Mouse (Mus musculus) forebrain, embryonic 12.5 days (tissue): Measurements from ENCODE around the gene Ccpg1. TPM values are rescaled to one million over a fixed set of nuclear protein-coding genes. Genes with fewer than 3 reads are reported as not detected.

ENCODE experiments used
- ATAC-seq: fragments of 200-750 bp; cut with Nextera tagmentation; 2 replicates; pipeline ENCODE4 v1.8.0; 2017; ENCODE audit warnings: moderate TSS enrichment; ENCODE audit not compliant: low FRiP score
- H3K27ac ChIP-seq: fragments of 300-500 bp; sonication (generic); 2 replicates; pipeline ENCODE4 v1.5.1; 2016; ENCODE audit warnings: mild to moderate bottlenecking
- H3K27me3 ChIP-seq: fragments of 300-500 bp; sonication (generic); 2 replicates; pipeline ENCODE4 v1.6.1; 2016; ENCODE audit warnings: mild to moderate bottlenecking
- H3K36me3 ChIP-seq: fragments of 300-500 bp; sonication (generic); replicated peaks from 2 replicates; pipeline ENCODE4 v1.6.1; 2016; ENCODE audit warnings: mild to moderate bottlenecking
- H3K4me1 ChIP-seq: fragments of 300-500 bp; sonication (generic); 2 replicates; pipeline ENCODE4 v1.6.1; 2016
- H3K4me2 ChIP-seq: fragments of 300-500 bp; sonication (generic); 2 replicates; pipeline ENCODE4 v1.6.1; 2016; ENCODE audit warnings: mild to moderate bottlenecking, moderate library complexity
- H3K4me3 ChIP-seq: fragments of 300-500 bp; sonication (generic); replicated peaks from 2 replicates; pipeline ENCODE4 v1.5.1; 2016; ENCODE audit warnings: mild to moderate bottlenecking
- H3K9ac ChIP-seq: fragments of 300-500 bp; sonication (generic); 2 replicates; pipeline ENCODE4 v1.6.1; 2016; ENCODE audit warnings: mild to moderate bottlenecking
- H3K9me3 ChIP-seq: fragments of 300-500 bp; sonication (generic); 2 replicates; pipeline ENCODE4 v1.6.1; 2016
- WGBS: fragments of 180-500 bp; shearing (Covaris S2); methylation state at CpG from one replicate; pipeline ENCODE4 v1.1.7; 2016; 5-methylcytosine and 5-hydroxymethylcytosine counted together
- polyA plus RNA-seq: library from polyadenylated mRNA; unstranded; fragments of >200 nt; fragmentation: Nextera tagmentation; extraction: Ambion mirVana; gene quantifications from 2 replicates; pipeline ENCODE4 v1.2.1, GENCODE M21; 2016

The Ccpg1 gene
- 26.0 and 28.9 TPM in 2 replicates for polyA plus RNA-seq

GRCm38 (mm10) chr9:72985250-72986220 is at the start of gene Ccpg1, which contains the start of gene Ccpg1os:
Gene Ccpg1 (plus strand): TSS chr9:72985429.
Gene Ccpg1os (minus strand): TSS chr9:72985382.
- under 1% methylated on average over 88 of the region's 88 CpGs for WGBS
- Histone ChIP-seq H3K4me2 (peak within 1 kb of the TSS; percentile 80), H3K27ac (peak within 1 kb of the TSS; percentile 84), H3K27me3 (no peaks in the 10 kb centered on the region), H3K4me3 (peak within 1 kb of the TSS; percentile 88), H3K4me1 (peaks cover 18% of the 10 kb centered on the region), H3K36me3 (no peaks in the 10 kb centered on the region), H3K9ac (peak within 1 kb of the TSS; percentile 78), H3K9me3 (no peaks in the 10 kb centered on the region)
- ATAC-seq: peak; percentile 100

GRCm38 (mm10) chr9:72936301-72936700 is 48.9 kb upstream of the Ccpg1 start:
- no peak overlapping the region for H3K9ac ChIP-seq
- no peak overlapping the region for H3K4me3 ChIP-seq
- no peaks in the 10 kb centered on the region for H3K27me3 ChIP-seq
- WGBS: 81% methylated on average over 2 of the region's 2 CpGs
- no peak for ATAC-seq
- H3K27ac ChIP-seq: 0 out of 2 replicates have a peak overlapping the region, but pooled peaks have one; percentile 50
- no peak overlapping the region for H3K4me2 ChIP-seq
- H3K36me3 ChIP-seq: peaks cover 9% of the 10 kb centered on the region; the same call in 1 of the 2 replicates
- no peaks in the 10 kb centered on the region for H3K9me3 ChIP-seq
- H3K4me1 ChIP-seq: no peaks in the 10 kb centered on the region

DNA sequence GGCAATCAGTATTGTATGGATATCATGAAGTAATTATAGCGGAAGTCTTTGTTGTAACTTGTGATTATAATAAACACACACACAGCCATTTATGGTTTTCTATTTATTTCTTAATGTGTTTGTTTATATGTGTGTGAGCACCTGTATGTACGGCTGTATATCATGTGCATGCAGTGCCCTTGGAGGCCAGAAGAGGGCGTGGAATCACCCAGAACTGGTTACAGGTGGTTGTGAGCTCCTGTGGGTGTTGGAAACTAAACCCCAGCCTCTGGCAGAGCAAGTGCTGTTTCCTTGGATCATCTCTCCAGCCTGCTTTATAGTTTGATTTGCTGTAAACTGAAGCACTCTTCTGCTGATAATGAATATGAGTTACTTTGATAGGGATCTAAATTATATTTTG is 41.8 kb upstream of the Ccpg1 start:
- H3K4me1 ChIP-seq: no peaks in the 10 kb centered on the region
- WGBS: 64% methylated on average over 3 of the region's 3 CpGs
- no peak overlapping the region for H3K27ac ChIP-seq
- no peaks in the 10 kb centered on the region for H3K27me3 ChIP-seq
- no peak overlapping the region for H3K9ac ChIP-seq
- peaks cover 34% of the 10 kb centered on the region for H3K36me3 ChIP-seq
- H3K9me3 ChIP-seq: peaks cover 7% of the 10 kb centered on the region
- ATAC-seq: no peak
- no peak overlapping the region for H3K4me3 ChIP-seq
- H3K4me2 ChIP-seq: no peak overlapping the region

GRCm38 (mm10) chr9:72944286-72944685 is 40.9 kb upstream of the Ccpg1 start:
- H3K9ac ChIP-seq: no peak overlapping the region
- H3K4me2 ChIP-seq: no peak overlapping the region
- no peak overlapping the region for H3K4me3 ChIP-seq
- H3K4me1 ChIP-seq: no peaks in the 10 kb centered on the region
- H3K9me3 ChIP-seq: peaks cover 7% of the 10 kb centered on the region
- H3K27ac ChIP-seq: no peak overlapping the region
- H3K27me3 ChIP-seq: no peaks in the 10 kb centered on the region
- peaks cover 34% of the 10 kb centered on the region for H3K36me3 ChIP-seq
- ATAC-seq: no peak
- WGBS: 94% methylated on average over 13 of the region's 13 CpGs

DNA sequence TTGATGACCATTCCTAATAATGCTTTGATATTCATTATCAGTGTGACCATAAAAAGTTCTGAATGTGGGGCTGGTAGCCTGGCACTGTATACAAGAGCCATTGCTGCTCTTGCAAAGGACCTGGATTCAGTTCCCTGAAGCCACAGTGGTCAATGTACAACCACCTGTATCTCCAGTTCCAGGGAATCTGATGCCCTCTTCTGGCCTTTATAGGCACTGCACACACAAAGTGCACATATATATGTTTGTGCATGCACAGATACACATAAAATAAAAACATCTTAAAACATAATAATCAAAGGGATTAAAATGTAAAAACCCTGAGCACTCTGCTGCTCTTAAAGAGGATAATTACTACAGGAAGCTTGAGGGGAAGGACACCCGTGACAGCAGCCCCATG is 38.2 kb upstream of the Ccpg1 start:
- no peak overlapping the region for H3K9ac ChIP-seq
- no peak overlapping the region for H3K4me2 ChIP-seq
- H3K36me3 ChIP-seq: peaks cover 34% of the 10 kb centered on the region
- no peak overlapping the region for H3K4me3 ChIP-seq
- no peaks in the 10 kb centered on the region for H3K27me3 ChIP-seq
- no peaks in the 10 kb centered on the region for H3K4me1 ChIP-seq
- ATAC-seq: no peak
- 87% methylated on average over 1 of the region's 1 CpGs for WGBS
- H3K27ac ChIP-seq: no peak overlapping the region
- H3K9me3 ChIP-seq: peaks cover 7% of the 10 kb centered on the region

DNA sequence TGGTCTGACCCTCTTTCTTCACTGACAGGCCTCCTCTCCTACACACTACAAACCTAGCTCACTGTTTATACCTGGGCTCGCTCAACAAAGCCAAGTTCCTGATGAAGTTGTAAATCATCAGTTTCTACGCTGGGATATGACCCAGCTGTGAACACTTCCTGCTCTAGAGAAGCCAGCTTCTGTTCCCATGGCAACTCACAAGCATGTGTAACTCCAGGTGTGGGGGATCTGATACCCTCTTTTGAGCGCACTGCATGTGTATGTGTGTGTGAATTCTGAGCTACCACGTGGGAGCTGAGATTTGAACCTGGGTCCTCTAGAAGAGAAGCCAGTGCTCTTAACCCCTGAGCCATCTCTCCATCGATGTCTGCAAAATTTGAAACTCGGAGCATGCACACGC is 35.7 kb upstream of the Ccpg1 start:
- peaks cover 26% of the 10 kb centered on the region for H3K36me3 ChIP-seq
- H3K9ac ChIP-seq: no peak overlapping the region
- WGBS: 85% methylated on average over 7 of the region's 7 CpGs

DNA sequence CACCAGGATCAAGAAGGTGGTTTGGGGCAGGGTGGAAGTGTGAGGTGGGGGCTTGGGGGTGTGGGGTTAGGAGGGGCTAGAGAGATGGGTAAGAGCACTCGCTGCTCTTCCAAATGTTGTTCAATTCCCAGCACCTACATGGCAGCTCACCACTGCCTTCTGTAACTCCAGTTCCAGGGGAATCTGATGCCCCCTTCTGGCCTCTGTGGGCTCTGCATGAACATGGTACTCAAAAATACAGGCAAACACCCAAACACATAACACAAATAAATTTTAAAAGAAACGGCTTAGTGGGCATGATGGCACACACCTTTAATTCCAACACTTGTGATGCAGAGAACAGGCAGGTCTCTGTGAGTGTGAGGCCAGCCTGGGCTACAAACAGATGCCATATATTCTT is 30.5 kb upstream of the Ccpg1 start:
- WGBS: 44% methylated on average over 2 of the region's 2 CpGs

More for the DNA sequence above, 35.7 kb upstream of the Ccpg1 start:
- Histone ChIP-seq H3K27me3 (no peaks in the 10 kb centered on the region), H3K4me1 (no peaks in the 10 kb centered on the region), H3K4me2 (no peak overlapping the region), H3K9me3 (peaks cover 7% of the 10 kb centered on the region), H3K27ac (no peak overlapping the region), H3K4me3 (no peak overlapping the region)
- ATAC-seq: no peak

GRCm38 (mm10) chr9:72955546-72955945 is 29.7 kb upstream of the Ccpg1 start:
- no peaks in the 10 kb centered on the region for H3K27me3 ChIP-seq
- peaks cover 12% of the 10 kb centered on the region for H3K4me1 ChIP-seq
- H3K9ac ChIP-seq: no peak overlapping the region
- H3K4me3 ChIP-seq: no peak overlapping the region
- WGBS: 26% methylated on average over 1 of the region's 1 CpGs
- H3K9me3 ChIP-seq: no peaks in the 10 kb centered on the region
- no peaks in the 10 kb centered on the region for H3K36me3 ChIP-seq
- no peak overlapping the region for H3K4me2 ChIP-seq
- ATAC-seq: no peak
- no peak overlapping the region for H3K27ac ChIP-seq

More for the DNA sequence above, 30.5 kb upstream of the Ccpg1 start:
- Histone ChIP-seq H3K4me1 (peaks cover 12% of the 10 kb centered on the region), H3K4me3 (no peak overlapping the region), H3K27ac (no peak overlapping the region), H3K27me3 (no peaks in the 10 kb centered on the region), H3K36me3 (no peaks in the 10 kb centered on the region), H3K4me2 (no peak overlapping the region), H3K9ac (no peak overlapping the region), H3K9me3 (no peaks in the 10 kb centered on the region)
- no peak for ATAC-seq

DNA sequence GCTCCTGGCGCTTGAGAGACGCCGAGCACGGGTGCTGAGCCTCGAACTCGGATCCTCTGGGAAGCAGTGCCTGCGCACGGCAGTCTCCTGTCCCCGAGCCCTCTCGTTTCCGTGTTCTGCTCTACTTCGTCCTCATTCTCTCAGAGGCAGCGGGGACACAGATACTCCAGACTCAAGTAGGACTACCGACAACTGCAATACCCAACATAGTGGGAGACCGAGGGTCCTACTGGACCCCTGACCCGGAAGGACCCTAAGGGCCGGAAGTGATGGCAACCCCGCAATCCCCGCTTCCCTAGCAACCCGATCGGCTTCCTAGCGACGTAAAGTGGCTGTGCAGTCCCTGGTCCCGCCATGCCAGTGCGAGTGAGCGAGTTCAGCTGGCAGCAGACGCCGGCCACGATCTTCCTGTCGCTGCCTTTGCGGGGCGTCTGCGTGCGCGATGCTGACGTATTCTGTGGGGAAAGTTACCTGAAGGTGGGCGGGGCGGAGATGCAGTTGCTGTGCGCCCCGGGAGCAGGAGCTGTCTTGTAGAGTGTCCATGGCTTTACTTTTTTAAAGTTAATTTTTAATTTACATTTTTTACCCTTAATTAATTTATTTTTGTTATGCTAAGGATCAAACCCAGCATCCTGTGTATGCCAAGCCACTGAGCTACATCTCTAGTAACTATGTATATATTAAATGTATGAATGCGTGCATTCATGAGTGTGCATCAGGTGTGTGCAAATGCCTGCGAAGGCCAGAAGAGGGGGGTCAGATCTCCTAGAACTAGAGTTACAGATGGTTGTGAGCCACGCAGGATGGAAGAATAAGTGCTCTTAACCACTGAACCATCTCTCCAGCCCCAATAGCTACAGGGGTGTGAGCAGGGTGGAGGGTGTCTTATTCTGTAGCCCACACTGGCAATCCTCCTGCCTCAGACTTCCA is 26.4 kb upstream of the Ccpg1 start, which contains the start of the genes Dyx1c1 and Gm44503:
TSS of gene Dyx1c1 (plus strand) at position 265 of the 930 bp plus-strand sequence.
TSS of gene Gm44503 (plus strand) at position 332 of the 930 bp plus-strand sequence.
- Histone ChIP-seq H3K9me3 (no peaks in the 10 kb centered on the region), H3K27ac (peak within 1 kb of the TSS; percentile 50; the same call in 1 of the 2 replicates), H3K4me2 (peak within 1 kb of the TSS; percentile 72), H3K4me1 (peaks cover 12% of the 10 kb centered on the region), H3K9ac (peak within 1 kb of the TSS; percentile 64), H3K4me3 (peak within 1 kb of the TSS; percentile 65), H3K36me3 (no peaks in the 10 kb centered on the region), H3K27me3 (no peaks in the 10 kb centered on the region)
- peak; percentile 95 for ATAC-seq
- WGBS: 2% methylated on average over 43 of the region's 43 CpGs

GRCm38 (mm10) chr9:72961346-72961745 is 23.9 kb upstream of the Ccpg1 start:
- H3K4me1 ChIP-seq: peaks cover 12% of the 10 kb centered on the region
- H3K9ac ChIP-seq: no peak overlapping the region
- 74% methylated on average over 8 of the region's 8 CpGs for WGBS
- no peaks in the 10 kb centered on the region for H3K9me3 ChIP-seq
- H3K27ac ChIP-seq: no peak overlapping the region
- H3K36me3 ChIP-seq: no peaks in the 10 kb centered on the region
- ATAC-seq: no peak
- no peak overlapping the region for H3K4me2 ChIP-seq
- no peak overlapping the region for H3K4me3 ChIP-seq
- H3K27me3 ChIP-seq: no peaks in the 10 kb centered on the region

GRCm38 (mm10) chr9:72961959-72962358 is 23.3 kb upstream of the Ccpg1 start:
- Histone ChIP-seq H3K4me2 (no peak overlapping the region), H3K9me3 (no peaks in the 10 kb centered on the region), H3K4me1 (peaks cover 12% of the 10 kb centered on the region), H3K4me3 (no peak overlapping the region), H3K27ac (no peak overlapping the region), H3K27me3 (no peaks in the 10 kb centered on the region), H3K9ac (no peak overlapping the region), H3K36me3 (no peaks in the 10 kb centered on the region)
- ATAC-seq: no peak
- 83% methylated on average over 15 of the region's 15 CpGs for WGBS
